Mouse (Mus musculus) ES-E14 (cell line): Measurements from ENCODE around the gene Rbm47.

ENCODE experiments used
- CHD2 ChIP-seq: IDR thresholded peaks from 2 replicates; pipeline ENCODE4 v1.6.1; 2014; ENCODE audit warnings: mild to moderate bottlenecking, low read depth, low read length, inconsistent platforms
- MAFK ChIP-seq: IDR thresholded peaks from 2 replicates; pipeline ENCODE4 v1.6.1; 2014; ENCODE audit warnings: mild to moderate bottlenecking, low read depth, low read length, inconsistent platforms; ENCODE audit not compliant: insufficient read depth
- ZC3H11A ChIP-seq: IDR thresholded peaks from 2 replicates; pipeline ENCODE4 v1.6.1; 2012; ENCODE audit warnings: low read depth, mild to moderate bottlenecking, inconsistent platforms, low read length, borderline replicate concordance
- ZNF384 ChIP-seq: IDR thresholded peaks from 2 replicates; pipeline ENCODE4 v1.6.1; 2012; ENCODE audit warnings: low read depth, low read length, inconsistent platforms

- TF ChIP-seq ZC3H11A, result no peak
- TF ChIP-seq MAFK, result no peak
- TF ChIP-seq ZNF384, result no peak
- TF ChIP-seq CHD2, result no peak
Measured at GRCm38 (mm10) chr5:66139171-66139570, 33.7 kb downstream of the Rbm47 start.
